Mouse (Mus musculus) heart, postnatal 0 days (tissue): ENCODE results near the gene Tor4a.

Source experiments
- CTCF ChIP-seq: IDR thresholded peaks from 2 replicates; pipeline ENCODE4 v1.5.1; 2016; ENCODE audit warnings: antibody characterized with exemption, control low read depth, low read depth
- EP300 ChIP-seq: IDR thresholded peaks from 2 replicates; pipeline ENCODE4 v1.6.1; 2016; ENCODE audit warnings: antibody characterized with exemption, low read depth

DNA sequence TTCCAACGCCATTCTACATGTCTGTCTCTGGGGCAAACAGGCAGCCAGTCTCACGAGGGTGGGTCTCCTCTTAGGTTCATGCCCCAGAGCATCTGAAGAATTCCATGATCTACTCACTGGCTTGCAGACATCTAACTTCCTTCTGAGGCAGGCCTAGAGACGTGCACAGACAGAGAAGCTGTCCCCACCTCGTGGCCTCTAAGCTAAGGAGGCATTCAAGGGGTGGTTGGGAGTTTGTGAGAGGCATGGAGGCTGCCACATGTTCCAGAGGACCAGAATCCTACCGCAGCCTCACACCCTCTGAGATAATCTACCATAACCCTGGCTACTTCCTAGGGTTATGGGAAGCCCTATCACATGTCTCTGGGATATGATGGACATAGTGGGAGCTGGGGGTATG, 2.7 kb downstream of the Tor4a start:
- TF ChIP-seq CTCF (no peak), EP300 (no peak)
